Mouse (Mus musculus) intestine, embryonic 15.5 days (tissue): ENCODE data around the gene Cemip2. TPM values are rescaled to one million over a fixed set of nuclear protein-coding genes. Genes with fewer than 3 reads are reported as not detected.
"Not testable (repeated sequence)": the region's sequence is repeated elsewhere in the genome, so short reads cannot be mapped to it uniquely, and the experiment has no call there.

Source experiments
- ATAC-seq: fragments of 200-750 bp; cut with Nextera tagmentation; 2 replicates; pipeline ENCODE4 v1.8.0; 2017; ENCODE audit warnings: moderate TSS enrichment, moderate library complexity
- H3K27ac ChIP-seq: fragments of 300-500 bp; sonication (generic); 2 replicates; pipeline ENCODE4 v1.5.1; 2015; ENCODE audit warnings: mild to moderate bottlenecking, inconsistent platforms
- H3K27me3 ChIP-seq: fragments of 300-500 bp; sonication (generic); replicated peaks from 2 replicates; pipeline ENCODE4 v1.6.1; 2015; ENCODE audit warnings: inconsistent platforms
- H3K36me3 ChIP-seq: fragments of 300-500 bp; sonication (generic); 2 replicates; pipeline ENCODE4 v1.6.1; 2015; ENCODE audit warnings: inconsistent platforms
- H3K4me1 ChIP-seq: fragments of 300-500 bp; sonication (generic); replicated peaks from 2 replicates; pipeline ENCODE4 v1.6.1; 2015; ENCODE audit warnings: inconsistent platforms
- H3K4me2 ChIP-seq: fragments of 300-500 bp; sonication (generic); replicated peaks from 2 replicates; pipeline ENCODE4 v1.6.1; 2015; ENCODE audit warnings: mild to moderate bottlenecking, inconsistent platforms
- H3K4me3 ChIP-seq: fragments of 300-500 bp; sonication (generic); replicated peaks from 2 replicates; pipeline ENCODE4 v1.5.1; 2015; ENCODE audit warnings: inconsistent platforms
- H3K9ac ChIP-seq: fragments of 300-500 bp; sonication (generic); 2 replicates; pipeline ENCODE4 v1.6.1; 2015; ENCODE audit warnings: inconsistent platforms
- H3K9me3 ChIP-seq: fragments of 300-500 bp; sonication (generic); 2 replicates; pipeline ENCODE4 v1.6.1; 2016; ENCODE audit warnings: inconsistent platforms
- WGBS: fragments of 180-500 bp; shearing (Covaris S2); methylation state at CpG from one replicate; pipeline ENCODE4 v1.1.7; 2015; 5-methylcytosine and 5-hydroxymethylcytosine counted together
- polyA plus RNA-seq: library from polyadenylated mRNA; unstranded; fragments of >200 nt; fragmentation: Nextera tagmentation; extraction: Ambion mirVana; gene quantifications from 2 replicates; pipeline ENCODE4 v1.2.1, GENCODE M21; 2015

Cemip2 gene
- polyA plus RNA-seq, 1 experiment from 2014 or later: 12.0 TPM

GRCm38 (mm10) chr19:21862991-21863931 lies 85.1 kb downstream of the Cemip2 start:
- H3K4me3 ChIP-seq: no peak overlapping the region
- no peaks in the 10 kb centered on the region for H3K27me3 ChIP-seq
- H3K4me1 ChIP-seq: no peaks in the 10 kb centered on the region
- ATAC-seq: no peak
- no peak overlapping the region for H3K4me2 ChIP-seq
- no peak overlapping the region for H3K27ac ChIP-seq
- H3K9ac ChIP-seq: no peak overlapping the region
- 85% methylated on average over 9 of the region's 9 CpGs for WGBS
- no peaks in the 10 kb centered on the region for H3K9me3 ChIP-seq
- no peaks in the 10 kb centered on the region for H3K36me3 ChIP-seq

GRCm38 (mm10) chr19:21865242-21866055 lies 87.3 kb downstream of the Cemip2 start:
- Histone ChIP-seq H3K36me3 (no peaks in the 10 kb centered on the region), H3K9me3 (no peaks in the 10 kb centered on the region), H3K27ac (no peak overlapping the region), H3K4me3 (no peak overlapping the region), H3K4me1 (no peaks in the 10 kb centered on the region), H3K9ac (no peak overlapping the region), H3K4me2 (no peak overlapping the region), H3K27me3 (no peaks in the 10 kb centered on the region)
- ATAC-seq: no peak
- 76% methylated on average over 7 of the region's 7 CpGs for WGBS

- Histone ChIP-seq H3K4me1 (no peaks in the 10 kb centered on the region), H3K9me3 (no peaks in the 10 kb centered on the region), H3K36me3 (no peaks in the 10 kb centered on the region), H3K27me3 (no peaks in the 10 kb centered on the region), H3K4me2 (no peak overlapping the region), H3K9ac (no peak overlapping the region), H3K27ac (no peak overlapping the region), H3K4me3 (no peak overlapping the region)
- ATAC-seq: no peak
Measured at GRCm38 (mm10) chr19:21866094-21866493, 88.0 kb downstream of the Cemip2 start.

GRCm38 (mm10) chr19:21866756-21867155 lies 88.6 kb downstream of the Cemip2 start:
- not testable (repeated sequence) for H3K4me2 ChIP-seq, H3K4me3 ChIP-seq, H3K27me3 ChIP-seq, H3K4me1 ChIP-seq, H3K9me3 ChIP-seq, H3K9ac ChIP-seq, H3K27ac ChIP-seq, ATAC-seq, H3K36me3 ChIP-seq
- WGBS: 84% methylated on average over 4 of the region's 4 CpGs

GRCm38 (mm10) chr19:21868471-21868870 lies 90.3 kb downstream of the Cemip2 start:
- no peak for ATAC-seq
- Histone ChIP-seq H3K27me3 (no peaks in the 10 kb centered on the region), H3K4me1 (no peaks in the 10 kb centered on the region), H3K27ac (no peak overlapping the region), H3K4me3 (no peak overlapping the region), H3K9me3 (no peaks in the 10 kb centered on the region), H3K9ac (no peak overlapping the region), H3K36me3 (no peaks in the 10 kb centered on the region), H3K4me2 (no peak overlapping the region)
- 67% methylated on average over 2 of the region's 2 CpGs for WGBS

GRCm38 (mm10) chr19:21882110-21882940 lies 104.2 kb downstream of the Cemip2 start:
- H3K27ac ChIP-seq: no peak overlapping the region
- no peak for ATAC-seq
- 28% methylated on average over 8 of the region's 8 CpGs for WGBS

GRCm38 (mm10) chr19:21883053-21883452 lies 104.9 kb downstream of the Cemip2 start:
- H3K4me1 ChIP-seq: no peaks in the 10 kb centered on the region
- H3K9me3 ChIP-seq: no peaks in the 10 kb centered on the region
- H3K4me3 ChIP-seq: no peak overlapping the region
- no peaks in the 10 kb centered on the region for H3K36me3 ChIP-seq
- no peaks in the 10 kb centered on the region for H3K27me3 ChIP-seq
- ATAC-seq: no peak
- WGBS: 84% methylated on average over 3 of the region's 3 CpGs
- H3K9ac ChIP-seq: no peak overlapping the region
- H3K4me2 ChIP-seq: no peak overlapping the region
- no peak overlapping the region for H3K27ac ChIP-seq

More at GRCm38 (mm10) chr19:21882110-21882940, 104.2 kb downstream of the Cemip2 start:
- no peaks in the 10 kb centered on the region for H3K4me1 ChIP-seq
- no peaks in the 10 kb centered on the region for H3K9me3 ChIP-seq
- no peaks in the 10 kb centered on the region for H3K36me3 ChIP-seq
- no peak overlapping the region for H3K4me3 ChIP-seq
- H3K9ac ChIP-seq: no peak overlapping the region
- no peaks in the 10 kb centered on the region for H3K27me3 ChIP-seq
- H3K4me2 ChIP-seq: no peak overlapping the region

- H3K9me3 ChIP-seq: no peaks in the 10 kb centered on the region
- WGBS: 72% methylated on average over 2 of the region's 2 CpGs
- ATAC-seq: no peak
Measured at GRCm38 (mm10) chr19:21883922-21884321, 105.8 kb downstream of the Cemip2 start.

GRCm38 (mm10) chr19:21884385-21884784 lies 106.2 kb downstream of the Cemip2 start:
- Histone ChIP-seq H3K27ac (no peak overlapping the region), H3K9me3 (no peaks in the 10 kb centered on the region), H3K4me2 (no peak overlapping the region), H3K4me3 (no peak overlapping the region), H3K27me3 (no peaks in the 10 kb centered on the region), H3K9ac (no peak overlapping the region), H3K36me3 (no peaks in the 10 kb centered on the region), H3K4me1 (no peaks in the 10 kb centered on the region)
- 72% methylated on average over 4 of the region's 4 CpGs for WGBS
- ATAC-seq: no peak

More at GRCm38 (mm10) chr19:21883922-21884321, 105.8 kb downstream of the Cemip2 start:
- Histone ChIP-seq H3K4me3 (no peak overlapping the region), H3K9ac (no peak overlapping the region), H3K4me2 (no peak overlapping the region), H3K27me3 (no peaks in the 10 kb centered on the region), H3K36me3 (no peaks in the 10 kb centered on the region), H3K4me1 (no peaks in the 10 kb centered on the region), H3K27ac (no peak overlapping the region)

GRCm38 (mm10) chr19:21886166-21886657 lies 108.1 kb downstream of the Cemip2 start:
- no peaks in the 10 kb centered on the region for H3K27me3 ChIP-seq
- no peak for ATAC-seq
- WGBS: 57% methylated on average over 4 of the region's 4 CpGs

GRCm38 (mm10) chr19:21890699-21891098 lies 112.6 kb downstream of the Cemip2 start:
- 54% methylated on average over 2 of the region's 2 CpGs for WGBS
- ATAC-seq: no peak
- Histone ChIP-seq H3K4me3 (no peak overlapping the region), H3K9me3 (no peaks in the 10 kb centered on the region), H3K36me3 (no peaks in the 10 kb centered on the region), H3K4me1 (no peaks in the 10 kb centered on the region), H3K9ac (no peak overlapping the region), H3K27ac (no peak overlapping the region), H3K4me2 (no peak overlapping the region), H3K27me3 (no peaks in the 10 kb centered on the region)

More at GRCm38 (mm10) chr19:21886166-21886657, 108.1 kb downstream of the Cemip2 start:
- no peaks in the 10 kb centered on the region for H3K36me3 ChIP-seq
- H3K4me1 ChIP-seq: no peaks in the 10 kb centered on the region
- H3K27ac ChIP-seq: no peak overlapping the region
- H3K4me2 ChIP-seq: no peak overlapping the region
- H3K4me3 ChIP-seq: no peak overlapping the region
- H3K9ac ChIP-seq: no peak overlapping the region
- H3K9me3 ChIP-seq: no peaks in the 10 kb centered on the region

GRCm38 (mm10) chr19:21894792-21895191 lies 116.7 kb downstream of the Cemip2 start:
- Histone ChIP-seq H3K9ac (no peak overlapping the region), H3K27me3 (no peaks in the 10 kb centered on the region), H3K4me3 (no peak overlapping the region), H3K4me2 (no peak overlapping the region), H3K9me3 (no peaks in the 10 kb centered on the region), H3K36me3 (no peaks in the 10 kb centered on the region), H3K27ac (no peak overlapping the region), H3K4me1 (no peaks in the 10 kb centered on the region)
- 97% methylated on average over 3 of the region's 3 CpGs for WGBS
- no peak for ATAC-seq
